Mouse (Mus musculus) kidney, embryonic 16.5 days (tissue): ENCODE data around the gene Zc3h18. TPM values are rescaled to one million over a fixed set of nuclear protein-coding genes. Genes with fewer than 3 reads are reported as not detected.

Experiments
- ATAC-seq: fragments of 200-750 bp; cut with Nextera tagmentation; 2 replicates; pipeline ENCODE4 v1.8.0; 2017; ENCODE audit warnings: moderate TSS enrichment; ENCODE audit not compliant: low FRiP score, low TSS enrichment
- H3K27ac ChIP-seq: fragments of 300-500 bp; sonication (generic); 2 replicates; pipeline ENCODE4 v1.5.1; 2014; ENCODE audit warnings: low read length
- H3K27me3 ChIP-seq: fragments of 300-500 bp; sonication (generic); 2 replicates; pipeline ENCODE4 v1.6.1; 2014; ENCODE audit warnings: low read length, control low read depth, mixed read lengths; ENCODE audit not compliant: insufficient read depth
- H3K36me3 ChIP-seq: fragments of 300-500 bp; sonication (generic); 2 replicates; pipeline ENCODE4 v1.6.1; 2014; ENCODE audit warnings: low read length, control low read depth, mixed read lengths; ENCODE audit not compliant: insufficient read depth
- H3K4me1 ChIP-seq: fragments of 300-500 bp; sonication (generic); 2 replicates; pipeline ENCODE4 v1.6.1; 2014; ENCODE audit warnings: low read length, control low read depth, mixed read lengths; ENCODE audit not compliant: insufficient read depth
- H3K4me2 ChIP-seq: fragments of 300-500 bp; sonication (generic); replicated peaks from 2 replicates; pipeline ENCODE4 v1.6.1; 2014; ENCODE audit warnings: low read depth, low read length
- H3K4me3 ChIP-seq: fragments of 300-500 bp; sonication (generic); 2 replicates; pipeline ENCODE4 v1.5.1; 2014; ENCODE audit warnings: mild to moderate bottlenecking, low read length
- H3K9ac ChIP-seq: fragments of 300-500 bp; sonication (generic); replicated peaks from 2 replicates; pipeline ENCODE4 v1.6.1; 2014; ENCODE audit warnings: low read length
- H3K9me3 ChIP-seq: fragments of 300-500 bp; sonication (generic); 2 replicates; pipeline ENCODE4 v1.6.1; 2016; ENCODE audit warnings: low read length, control low read depth
- WGBS: fragments of 180-500 bp; shearing (Covaris S2); extraction: QIAGEN DNeasy Blood & Tissue Kit; methylation state at CpG from one replicate; pipeline ENCODE4 v1.1.7; 2014; 5-methylcytosine and 5-hydroxymethylcytosine counted together
- polyA plus RNA-seq: library from polyadenylated mRNA; unstranded; fragments of >200 nt; fragmentation: Nextera tagmentation; extraction: Ambion mirVana; gene quantifications from 2 replicates; pipeline ENCODE4 v1.2.1, GENCODE M21; 2015

The Zc3h18 gene
- polyA plus RNA-seq, 1 experiment from 2014 or later = 50.1 TPM

DNA sequence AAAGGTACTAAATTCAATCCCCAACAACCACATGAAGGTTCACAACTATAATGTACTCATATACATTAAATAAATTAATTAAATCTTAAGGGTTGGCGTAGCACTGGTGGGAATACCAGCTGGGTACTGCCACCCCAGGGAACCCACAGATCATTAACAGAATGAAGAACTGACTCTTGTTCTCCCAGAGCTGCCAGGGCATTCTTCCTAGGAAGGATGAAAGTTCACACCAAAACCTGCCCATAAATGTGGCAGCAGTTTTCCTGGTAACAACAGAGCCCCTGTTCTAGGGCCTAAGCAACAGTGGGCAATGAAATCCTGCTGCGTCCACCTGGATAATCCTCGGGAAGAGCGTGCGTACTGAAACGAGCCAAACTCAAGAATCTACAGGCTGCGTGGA, 65.9 kb downstream of the Zc3h18 start:
- 17% methylated on average over 7 of the region's 7 CpGs for WGBS
- Histone ChIP-seq H3K9me3 (no peaks in the 10 kb centered on the region), H3K9ac (peak overlapping the region; percentile 74)

DNA sequence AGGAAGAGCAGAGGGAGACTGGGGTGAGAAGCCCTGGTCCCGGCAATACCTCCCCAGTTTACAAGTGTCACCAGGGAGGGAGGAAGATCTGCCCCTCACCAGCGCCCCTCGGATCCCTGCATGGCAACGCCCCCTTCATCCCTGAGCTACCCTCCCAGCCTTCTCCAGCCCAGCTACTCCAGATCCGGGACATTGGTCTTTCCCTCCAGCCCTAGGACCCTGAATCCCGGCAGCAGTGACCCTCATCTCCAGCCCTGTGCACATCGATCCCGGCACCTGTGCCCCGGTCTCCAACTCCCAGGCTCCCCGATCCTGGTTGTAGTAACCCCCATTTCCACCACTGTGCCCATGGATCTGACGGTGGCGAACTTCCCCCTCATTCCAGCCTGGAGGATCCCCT, 66.4 kb downstream of the Zc3h18 start:
- H3K4me2 ChIP-seq = peak overlapping the region; percentile 84
- WGBS = 0% methylated on average over 12 of the region's 12 CpGs

More for the DNA sequence above, 65.9 kb downstream of the Zc3h18 start:
- H3K4me1 ChIP-seq = peaks cover 24% of the 10 kb centered on the region
- no peaks in the 10 kb centered on the region; the same call in 1 of the 2 replicates for H3K36me3 ChIP-seq
- no peaks in the 10 kb centered on the region for H3K27me3 ChIP-seq
- peak overlapping the region; percentile 80 for H3K4me3 ChIP-seq
- H3K4me2 ChIP-seq = peak overlapping the region; percentile 84
- 0 out of 2 replicates have a peak overlapping the region, but pooled peaks have one; percentile 76 for H3K27ac ChIP-seq
- ATAC-seq = no peak

DNA sequence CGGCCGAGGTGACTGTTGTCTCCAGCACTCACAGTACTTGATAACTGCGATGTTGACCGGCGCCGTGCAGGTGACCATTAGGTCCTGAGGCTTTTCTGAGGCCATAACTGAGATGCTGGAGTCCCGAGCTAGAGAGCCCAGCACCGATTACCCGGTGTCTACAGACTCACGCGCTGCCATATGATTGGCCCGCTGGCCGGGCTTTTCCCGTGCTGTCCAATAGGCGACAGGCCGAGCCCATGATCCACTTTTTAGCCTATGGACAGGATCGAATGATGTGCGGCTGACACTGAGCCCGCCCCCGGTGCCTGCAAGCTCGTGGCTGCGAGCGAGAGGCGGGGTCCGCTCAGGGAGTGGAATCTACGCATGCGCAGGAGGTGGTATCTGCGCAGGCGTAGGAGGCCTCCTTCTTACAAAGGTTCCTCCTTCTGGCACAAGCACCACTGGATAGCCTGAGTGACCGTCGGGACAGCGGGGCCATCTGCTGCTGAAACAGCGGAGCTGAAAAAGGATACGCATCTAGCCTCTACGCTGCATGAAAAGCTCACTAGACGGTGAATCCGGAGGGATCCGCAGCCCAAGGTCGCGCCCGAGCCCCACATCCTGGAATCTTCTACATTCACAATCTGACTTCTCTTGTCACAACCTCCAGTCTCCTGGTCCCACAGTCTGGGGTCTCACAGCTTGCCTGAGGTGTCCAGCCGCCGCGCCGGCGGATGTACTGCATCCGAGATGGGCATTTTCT, 67.0 kb downstream of the Zc3h18 start, which contains the start of gene Mvd:
Gene Mvd, minus strand, starts transcription at position 161 of the 745 bp plus-strand sequence.
- Histone ChIP-seq H3K36me3 (no peaks in the 10 kb centered on the region; the same call in 1 of the 2 replicates), H3K9me3 (no peaks in the 10 kb centered on the region)

More for the DNA sequence above, 66.4 kb downstream of the Zc3h18 start:
- no peaks in the 10 kb centered on the region for H3K9me3 ChIP-seq
- H3K36me3 ChIP-seq = no peaks in the 10 kb centered on the region; the same call in 1 of the 2 replicates
- peak; percentile 5 for ATAC-seq
- H3K4me1 ChIP-seq = peaks cover 22% of the 10 kb centered on the region
- peak overlapping the region; percentile 80 for H3K4me3 ChIP-seq
- no peaks in the 10 kb centered on the region for H3K27me3 ChIP-seq
- H3K27ac ChIP-seq = peak overlapping the region; percentile 76
- peak overlapping the region; percentile 74 for H3K9ac ChIP-seq

DNA sequence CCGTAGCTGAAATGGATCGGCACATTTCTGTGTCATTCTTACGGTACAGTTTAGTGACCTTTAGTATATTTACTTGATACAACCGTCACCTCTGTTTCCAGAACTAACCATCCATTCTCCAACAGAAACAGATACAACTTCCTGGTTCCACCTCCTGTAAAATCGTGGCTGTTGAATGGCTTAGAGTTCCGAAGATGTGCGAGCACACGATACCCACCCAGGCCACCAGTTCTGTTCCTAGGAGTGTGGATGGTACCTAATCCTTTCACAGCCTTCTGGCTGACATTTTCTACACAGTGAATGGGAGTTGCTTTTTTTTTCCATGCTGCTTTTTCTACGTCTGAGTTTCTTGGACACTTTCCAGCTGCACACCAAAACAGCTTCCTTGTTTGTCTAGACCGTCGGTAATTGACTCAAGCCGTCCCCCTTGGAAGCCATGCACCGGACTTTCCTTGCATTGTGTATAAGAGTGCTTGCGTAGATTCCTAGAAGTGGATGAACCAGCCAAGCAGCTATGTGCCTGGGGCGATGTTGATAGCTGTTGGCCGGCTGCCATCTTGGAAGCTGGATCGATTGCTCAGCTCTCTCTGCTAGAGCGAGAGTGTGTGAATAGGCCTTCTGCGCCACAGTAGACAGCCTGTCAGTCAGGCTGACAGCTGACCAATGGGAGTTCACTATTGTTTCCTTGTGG, 67.8 kb downstream of the Zc3h18 start:
- H3K9me3 ChIP-seq = no peaks in the 10 kb centered on the region
- peak overlapping the region; percentile 81 for H3K9ac ChIP-seq
- H3K27ac ChIP-seq = peak overlapping the region; percentile 98
- H3K36me3 ChIP-seq = no peaks in the 10 kb centered on the region; the same call in 1 of the 2 replicates
- peaks cover 15% of the 10 kb centered on the region for H3K4me1 ChIP-seq
- no peaks in the 10 kb centered on the region for H3K27me3 ChIP-seq
- H3K4me3 ChIP-seq = peak overlapping the region; percentile 80
- 14% methylated on average over 19 of the region's 19 CpGs for WGBS
- peak overlapping the region; percentile 79 for H3K4me2 ChIP-seq
- ATAC-seq = no peak

More for the DNA sequence above, 67.0 kb downstream of the Zc3h18 start, which contains the start of gene Mvd:
- peak within 1 kb of the TSS; percentile 81 for H3K9ac ChIP-seq
- peak within 1 kb of the TSS; percentile 84 for H3K4me2 ChIP-seq
- H3K27ac ChIP-seq = peak within 1 kb of the TSS; percentile 98
- ATAC-seq = peak; percentile 98
- peak within 1 kb of the TSS; percentile 80 for H3K4me3 ChIP-seq
- under 1% methylated on average over 47 of the region's 47 CpGs for WGBS
- H3K4me1 ChIP-seq = peaks cover 15% of the 10 kb centered on the region
- H3K27me3 ChIP-seq = no peaks in the 10 kb centered on the region

DNA sequence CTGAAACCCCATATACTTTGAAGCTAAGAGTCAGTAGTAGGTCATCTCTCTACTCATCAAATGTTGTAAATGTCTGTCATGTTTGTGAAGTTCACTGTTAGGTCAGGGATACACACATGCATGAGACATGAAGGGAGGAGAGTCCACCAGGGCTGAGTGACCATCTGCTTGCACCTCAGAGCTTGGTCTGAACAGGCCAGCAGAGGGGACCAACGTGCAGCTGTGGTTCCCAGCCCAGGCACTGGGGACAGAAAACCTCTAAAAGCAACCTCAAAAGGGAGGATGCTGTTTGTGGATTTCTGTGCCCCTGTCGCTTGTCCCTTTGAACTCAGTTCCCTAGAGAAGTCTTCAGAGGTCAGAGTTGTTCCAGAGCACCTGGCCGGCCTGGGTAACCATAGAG, 68.8 kb downstream of the Zc3h18 start:
- ATAC-seq = no peak
- Histone ChIP-seq H3K4me2 (peak overlapping the region; percentile 79; the same call in 1 of the 2 replicates), H3K27me3 (no peaks in the 10 kb centered on the region)

DNA sequence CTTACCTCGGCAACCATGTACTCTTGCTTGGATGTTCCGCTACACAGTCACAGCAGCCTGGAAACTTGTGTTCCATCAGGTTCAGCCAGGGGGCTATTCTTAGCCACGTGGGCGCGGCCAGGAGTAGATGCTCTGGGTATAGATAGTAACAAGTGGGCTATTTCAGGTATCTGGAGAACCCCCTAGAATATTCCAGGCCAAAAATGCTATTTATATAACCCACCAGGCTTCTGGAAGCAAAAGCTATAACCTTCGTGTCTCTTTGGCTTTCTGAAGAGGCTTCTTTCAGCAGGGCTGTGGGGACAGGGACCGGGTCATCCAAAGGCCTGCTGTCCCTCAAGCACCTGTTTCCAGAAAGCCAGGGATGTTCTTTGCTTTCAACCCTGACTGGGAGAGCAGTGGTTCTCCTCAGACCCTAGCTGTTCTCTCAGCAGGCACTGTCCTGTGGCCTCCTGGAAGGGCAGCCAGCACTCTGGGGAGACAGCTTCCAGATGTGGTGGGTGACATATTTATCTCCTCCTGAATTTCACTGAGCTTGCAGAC, 74.8 kb downstream of the Zc3h18 start:
- H3K4me2 ChIP-seq = no peak overlapping the region
- H3K9ac ChIP-seq = no peak overlapping the region
- no peak overlapping the region for H3K4me3 ChIP-seq
- H3K9me3 ChIP-seq = no peaks in the 10 kb centered on the region
- ATAC-seq = no peak
- 69% methylated on average over 7 of the region's 7 CpGs for WGBS
- no peak overlapping the region for H3K27ac ChIP-seq
- H3K36me3 ChIP-seq = no peaks in the 10 kb centered on the region
- no peaks in the 10 kb centered on the region for H3K4me1 ChIP-seq
- no peaks in the 10 kb centered on the region for H3K27me3 ChIP-seq

More for the DNA sequence above, 68.8 kb downstream of the Zc3h18 start:
- Histone ChIP-seq H3K9me3 (no peaks in the 10 kb centered on the region), H3K4me1 (peaks cover 15% of the 10 kb centered on the region), H3K27ac (no peak overlapping the region), H3K36me3 (no peaks in the 10 kb centered on the region), H3K4me3 (no peak overlapping the region), H3K9ac (no peak overlapping the region)
- 61% methylated on average over 3 of the region's 3 CpGs for WGBS

DNA sequence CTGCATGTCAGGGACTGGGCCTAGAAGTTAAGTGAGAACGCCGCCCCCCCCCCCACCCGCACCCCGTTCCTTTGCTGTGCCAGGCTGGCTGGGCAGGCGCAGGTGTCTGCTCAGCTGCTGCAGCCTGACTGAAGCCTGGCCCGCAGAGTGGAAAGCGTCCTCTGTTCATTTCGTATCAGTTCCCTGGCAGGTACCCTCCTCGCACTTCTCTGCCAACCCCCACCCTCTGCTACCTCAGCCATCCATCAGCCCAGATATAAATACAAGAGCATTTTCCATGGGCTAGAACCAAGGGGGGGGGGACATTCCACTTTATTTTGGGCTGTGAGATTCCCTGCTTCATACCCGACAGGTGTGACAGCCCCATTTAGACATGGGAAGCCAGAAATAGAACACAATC, 75.7 kb downstream of the Zc3h18 start:
- Histone ChIP-seq H3K4me3 (no peak overlapping the region), H3K4me1 (no peaks in the 10 kb centered on the region), H3K4me2 (no peak overlapping the region), H3K9me3 (no peaks in the 10 kb centered on the region), H3K36me3 (no peaks in the 10 kb centered on the region), H3K27me3 (no peaks in the 10 kb centered on the region; the same call in 1 of the 2 replicates), H3K9ac (no peak overlapping the region), H3K27ac (no peak overlapping the region)
- 91% methylated on average over 10 of the region's 10 CpGs for WGBS
- no peak for ATAC-seq

DNA sequence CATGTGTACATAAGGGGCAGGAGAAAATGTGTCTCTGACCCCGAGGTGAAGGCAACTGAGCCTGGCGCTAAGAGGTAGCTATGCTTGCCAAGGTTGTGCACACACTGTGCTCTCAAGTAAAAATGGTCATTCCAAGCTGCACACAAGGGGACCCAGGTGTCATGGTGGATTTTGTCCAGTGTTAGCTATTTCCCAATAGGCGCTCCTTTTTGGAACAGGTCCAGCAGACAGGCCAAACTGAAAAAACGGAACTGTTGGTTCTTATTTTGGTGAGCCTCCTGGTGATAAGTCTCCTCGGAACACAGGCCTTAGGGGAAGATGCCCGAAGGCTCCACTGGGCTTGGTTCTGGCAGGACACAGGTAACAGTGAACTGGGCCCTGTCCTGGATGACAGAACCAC, 78.0 kb downstream of the Zc3h18 start:
- H3K4me2 ChIP-seq = no peak overlapping the region
- no peaks in the 10 kb centered on the region for H3K4me1 ChIP-seq
- no peak for ATAC-seq
- peaks cover 19% of the 10 kb centered on the region for H3K27me3 ChIP-seq
- H3K9ac ChIP-seq = no peak overlapping the region
- no peak overlapping the region for H3K27ac ChIP-seq
- H3K9me3 ChIP-seq = no peaks in the 10 kb centered on the region
- H3K36me3 ChIP-seq = no peaks in the 10 kb centered on the region
- 89% methylated on average over 6 of the region's 6 CpGs for WGBS
- H3K4me3 ChIP-seq = no peak overlapping the region

DNA sequence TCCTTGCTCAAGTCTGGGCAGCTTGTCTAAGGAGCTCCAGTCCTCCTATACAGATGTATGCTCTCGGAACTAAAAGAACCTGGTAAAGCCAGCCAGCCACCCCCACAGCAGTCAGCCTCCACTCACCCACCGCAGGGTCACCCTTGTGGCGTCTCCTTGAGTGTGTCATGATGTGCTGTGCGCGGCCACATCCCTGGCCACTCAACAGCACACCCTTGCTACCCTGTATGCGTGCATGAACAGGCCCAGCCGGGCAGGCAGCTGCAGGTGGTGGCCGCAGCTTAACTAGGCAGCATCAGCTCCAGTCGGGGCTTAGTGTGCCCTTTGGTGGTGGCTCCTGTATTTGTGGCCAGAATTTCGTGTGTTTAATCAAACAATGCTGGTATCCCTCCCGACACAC, 80.8 kb downstream of the Zc3h18 start:
- Histone ChIP-seq H3K27me3 (peaks cover 46% of the 10 kb centered on the region), H3K4me1 (peaks cover 14% of the 10 kb centered on the region), H3K4me3 (no peak overlapping the region), H3K36me3 (no peaks in the 10 kb centered on the region), H3K27ac (no peak overlapping the region), H3K9me3 (no peaks in the 10 kb centered on the region), H3K4me2 (no peak overlapping the region), H3K9ac (no peak overlapping the region)
- no peak for ATAC-seq
- whole genome bisulfite sequencing = 77% methylated on average over 11 of the region's 11 CpGs
